Mouse (Mus musculus) heart, postnatal 0 days (tissue): ENCODE measurements at regions not wholly inside any gene's neighbourhood (a gene's known extent, or its start where the extent isn't known, plus 50 kb on each side); places are given as distances from the start of the nearest gene placed in this dataset.

Source experiments
- CTCF ChIP-seq: IDR thresholded peaks from 2 replicates; pipeline ENCODE4 v1.5.1; 2016; ENCODE audit warnings: antibody characterized with exemption, control low read depth, low read depth
- EP300 ChIP-seq: IDR thresholded peaks from 2 replicates; pipeline ENCODE4 v1.6.1; 2016; ENCODE audit warnings: antibody characterized with exemption, low read depth

DNA sequence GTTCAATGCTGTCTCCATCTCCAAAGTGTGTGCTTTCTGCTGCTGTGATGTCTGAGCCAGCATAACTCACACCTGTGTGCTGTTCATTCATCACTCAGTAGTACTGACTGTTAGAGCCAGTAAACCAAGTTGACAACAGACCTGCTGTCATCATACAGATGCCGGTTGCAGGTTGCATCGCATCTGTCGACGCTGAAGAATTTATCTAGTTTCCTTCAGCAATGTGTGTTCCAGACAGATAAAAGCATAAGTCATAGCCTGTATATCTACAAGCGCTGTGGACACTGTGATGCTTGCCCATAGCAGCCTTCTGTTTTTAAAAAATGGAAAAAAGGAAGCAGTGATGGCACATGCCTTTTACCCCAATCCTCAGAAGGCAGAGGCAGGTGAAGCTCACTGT, 524.6 kb upstream of the Adamts9 start:
- TF ChIP-seq EP300: no peak
- no peak for TF ChIP-seq CTCF
